Mouse (Mus musculus): ENCODE results near the gene Vars2.
A peak's percentile ranks its signal among the peaks of the same experiment; 100 is the strongest.

Vars2 gene

GRCm38 (mm10) chr17:35692368-35692767 is 25.0 kb upstream of the Vars2 start:
- no peak for DNase-seq

DNA sequence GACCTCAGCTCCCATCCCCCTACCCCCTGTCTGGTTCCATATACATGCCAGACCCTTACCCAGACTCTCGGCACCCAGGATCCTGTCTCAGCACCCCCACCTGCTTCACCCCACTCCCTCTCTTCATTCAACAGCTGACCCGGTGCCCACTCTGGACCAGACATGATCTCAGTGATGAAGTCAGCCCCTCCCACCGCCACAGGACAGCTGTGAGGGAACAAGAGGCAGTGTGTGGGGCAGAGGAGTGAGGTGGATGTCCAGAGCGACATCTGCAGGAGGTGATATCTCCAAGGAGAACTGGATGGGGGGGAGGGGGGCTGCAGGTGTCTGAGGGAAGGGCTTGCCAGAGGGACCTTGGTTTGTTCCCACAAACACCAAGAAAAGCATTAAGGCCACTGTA is 24.4 kb upstream of the Vars2 start:
- no peak for DNase-seq

- no peak for DNase-seq
Measured at GRCm38 (mm10) chr17:35689936-35690645, 22.7 kb upstream of the Vars2 start.

DNA sequence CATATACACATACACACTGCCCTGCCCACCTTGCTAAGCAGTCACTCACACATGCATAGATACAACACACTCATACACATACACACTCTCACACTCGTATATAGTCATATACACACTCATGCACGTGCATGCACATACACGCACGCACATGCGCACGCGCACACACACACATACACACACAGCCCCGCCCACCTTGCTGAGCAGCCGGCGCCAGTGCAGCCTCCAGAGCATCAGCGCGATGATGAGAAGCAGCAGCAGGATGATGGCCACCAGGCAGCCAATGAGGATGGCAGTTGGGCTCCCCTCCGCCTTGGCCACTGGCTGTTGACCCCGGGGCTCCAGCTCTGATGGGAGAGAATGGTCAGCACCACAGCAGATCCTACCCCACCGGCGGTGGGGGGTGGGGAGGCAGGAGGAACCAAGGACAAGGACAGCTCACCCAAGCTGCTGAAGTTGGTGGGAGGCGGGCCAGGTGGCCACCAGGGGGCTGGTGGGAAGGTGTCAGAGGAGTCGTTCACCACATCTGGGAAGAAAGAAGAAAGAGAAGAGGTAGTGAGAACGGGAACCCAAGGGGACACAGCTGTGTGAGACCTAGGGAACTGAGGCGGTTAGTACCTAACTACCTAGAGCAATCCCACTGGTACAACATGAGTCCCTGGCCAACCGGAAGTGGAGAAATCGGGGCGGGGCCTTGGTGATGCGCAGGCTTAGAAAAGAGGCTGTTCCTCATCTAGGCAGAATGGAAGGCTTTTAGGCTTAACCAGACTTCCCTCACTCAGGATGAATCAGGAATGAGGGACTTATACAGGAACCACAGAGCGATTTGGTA is 21.2 kb upstream of the Vars2 start:
- no peak for DNase-seq

- no peak for DNase-seq
Measured at GRCm38 (mm10) chr17:35685061-35685460, 17.7 kb upstream of the Vars2 start.

- no peak for DNase-seq
Measured at GRCm38 (mm10) chr17:35681986-35682385, 14.6 kb upstream of the Vars2 start.

- DNase-seq = no peak
Measured at GRCm38 (mm10) chr17:35680591-35680990, 13.2 kb upstream of the Vars2 start.

GRCm38 (mm10) chr17:35673416-35674035 is 6.1 kb upstream of the Vars2 start, which contains the start of gene Gtf2h4:
TSS of gene Gtf2h4 (minus strand) at chr17:35673739.
- peak; percentile 95 for DNase-seq

GRCm38 (mm10) chr17:35672527-35672926 is 5.1 kb upstream of the Vars2 start:
- DNase-seq = no peak

- DNase-seq = no peak
Measured at GRCm38 (mm10) chr17:35671846-35672245, 4.5 kb upstream of the Vars2 start.

DNA sequence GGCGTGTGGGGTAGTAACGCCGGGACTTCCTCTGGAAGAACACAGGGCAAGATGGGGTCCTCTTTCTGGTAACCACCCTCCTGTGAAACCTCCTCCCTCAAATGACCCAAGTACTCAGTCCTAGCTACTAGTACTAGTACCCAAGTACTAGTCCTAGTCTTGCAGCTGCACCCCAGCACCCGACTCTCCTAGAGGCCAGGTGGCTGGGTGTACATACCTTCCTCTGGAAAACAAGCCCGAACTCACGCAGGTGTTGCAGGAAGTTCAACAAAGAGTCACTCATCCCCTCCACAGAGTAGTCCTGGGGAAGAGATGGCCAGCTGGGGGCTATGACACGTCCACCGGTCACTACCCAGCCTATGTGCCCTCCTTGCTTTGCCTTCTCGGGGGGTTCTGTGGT is 2.3 kb upstream of the Vars2 start:
- DNase-seq = no peak

- peak; percentile 43 for DNase-seq
Measured at GRCm38 (mm10) chr17:35666851-35667256, 538 bp downstream of the Vars2 start.

DNA sequence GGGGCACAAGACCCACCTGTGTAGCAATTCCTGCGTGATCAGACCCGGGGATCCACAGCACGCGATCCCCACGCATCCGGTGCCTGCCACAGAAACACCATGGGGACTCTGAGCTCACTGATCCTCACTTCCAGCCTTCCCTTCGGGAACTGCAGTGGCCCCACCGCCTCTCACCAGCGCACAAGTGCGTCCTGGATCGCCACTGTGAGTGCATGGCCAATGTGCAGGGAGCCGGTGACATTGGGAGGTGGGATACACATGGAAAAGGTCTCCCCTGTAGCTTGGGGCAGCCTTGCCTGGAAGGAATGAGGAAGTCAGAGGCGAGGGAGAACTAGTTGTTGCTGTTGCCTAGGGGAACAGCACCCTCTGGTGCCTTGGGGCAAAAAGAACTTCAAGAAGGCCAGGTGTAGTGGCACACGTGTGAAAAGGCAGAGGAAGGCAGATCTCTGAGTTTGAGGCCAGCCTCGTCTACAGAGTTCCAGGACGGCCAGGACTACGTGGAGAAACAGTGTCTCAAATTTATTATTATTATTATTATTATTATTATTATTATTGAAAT is 1.4 kb downstream of the Vars2 start:
- peak; percentile 62 for DNase-seq

GRCm38 (mm10) chr17:35653086-35653485 is 14.3 kb downstream of the Vars2 start:
- no peak for DNase-seq

DNA sequence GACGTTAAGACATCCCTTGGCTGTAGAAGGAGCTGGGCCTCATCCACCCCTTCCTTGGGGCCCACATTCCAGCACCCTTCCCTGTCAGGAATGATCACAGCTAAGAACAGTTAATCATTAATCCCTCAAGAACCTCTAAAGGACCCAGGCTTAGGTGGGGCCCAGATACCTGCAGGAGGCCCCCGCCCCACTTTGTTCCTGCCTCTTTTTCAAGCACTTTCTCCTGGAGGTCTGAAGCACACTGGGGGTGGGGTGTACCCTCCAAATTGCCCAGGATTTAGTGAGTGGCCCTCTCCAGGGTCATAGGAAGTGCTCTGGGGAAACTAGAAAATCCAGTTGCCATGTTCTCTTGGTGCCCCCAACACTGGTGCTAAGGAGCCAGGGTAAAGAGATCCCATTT is 18.0 kb downstream of the Vars2 start:
- peak; percentile 61 for DNase-seq

DNA sequence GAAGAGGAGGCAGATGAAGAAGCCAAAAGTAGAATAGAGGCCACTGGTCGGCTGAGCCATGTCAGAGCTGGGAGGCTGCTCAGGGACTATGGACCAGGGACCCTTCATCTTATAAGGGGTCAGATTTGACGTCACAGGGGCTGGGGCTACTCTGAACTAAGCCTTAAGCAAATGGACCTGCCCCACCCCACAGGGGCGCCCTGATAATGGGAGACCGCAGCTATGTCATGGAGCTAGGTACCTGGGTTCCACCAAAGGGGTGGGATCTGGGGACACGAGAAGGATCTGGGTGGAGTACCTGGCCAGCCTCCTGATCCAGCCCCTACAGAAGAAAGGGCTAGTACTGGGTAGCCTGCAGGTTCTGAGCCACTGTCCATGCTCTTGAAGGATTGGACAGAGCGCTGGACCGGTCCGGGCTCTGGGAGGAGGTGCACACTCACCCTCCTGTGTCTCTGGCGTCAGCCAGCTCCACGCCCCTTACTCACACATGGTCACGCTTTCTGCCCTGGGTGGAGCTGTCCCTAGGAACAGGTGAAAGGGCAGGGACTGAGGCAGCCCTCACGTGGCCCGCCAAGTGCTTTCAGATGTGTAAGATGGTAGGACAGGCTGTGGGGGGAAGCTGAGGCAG is 23.7 kb downstream of the Vars2 start, which contains the start of gene Mucl3:
Gene Mucl3 (minus strand): TSS at position 87 of the 628 bp plus-strand sequence.
- no peak for DNase-seq

- no peak for DNase-seq
Measured at GRCm38 (mm10) chr17:35639352-35639751, 28.0 kb downstream of the Vars2 start.

GRCm38 (mm10) chr17:35638475-35639190 is 28.8 kb downstream of the Vars2 start:
- DNase-seq = peak; percentile 83

DNA sequence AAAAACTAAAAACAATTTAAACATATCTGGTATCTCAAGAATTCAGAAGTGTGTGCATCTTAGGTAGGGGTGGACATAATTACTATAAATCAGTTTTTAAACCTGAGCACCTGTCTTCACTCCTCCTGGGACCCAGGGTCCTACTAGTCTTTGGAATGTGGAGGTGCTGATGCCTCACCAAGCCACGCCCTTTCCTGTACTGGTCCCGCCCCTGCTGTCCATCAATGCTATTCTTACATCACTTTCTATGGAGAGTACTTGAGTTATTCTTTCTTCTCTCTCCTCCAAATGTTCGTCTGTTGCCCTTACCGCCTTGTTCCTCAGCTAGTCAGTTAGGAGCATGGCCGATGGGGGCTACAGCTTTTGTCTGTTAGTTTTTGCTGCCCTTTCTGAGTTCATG is 31.0 kb downstream of the Vars2 start:
- no peak for DNase-seq

GRCm38 (mm10) chr17:35635699-35636111 is 31.7 kb downstream of the Vars2 start:
- peak; percentile 82 for DNase-seq

DNA sequence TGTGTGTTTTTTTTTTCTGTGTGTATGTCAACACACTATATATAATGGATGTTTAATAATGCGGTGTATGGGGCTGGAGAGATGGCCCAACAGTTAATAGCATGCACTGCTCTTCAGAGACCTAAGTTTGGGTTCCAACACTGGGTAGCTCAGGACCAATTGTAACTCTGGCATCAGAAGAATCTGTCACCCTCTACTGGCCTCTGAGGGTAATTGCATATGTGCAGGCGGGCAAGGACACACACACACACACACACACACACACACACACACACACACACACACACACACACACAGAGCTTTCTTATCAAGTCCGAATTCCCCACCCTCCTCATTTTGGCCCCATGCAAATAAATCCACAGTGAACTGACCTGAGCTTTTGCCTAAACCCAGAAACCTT is 32.2 kb downstream of the Vars2 start:
- DNase-seq = no peak

DNA sequence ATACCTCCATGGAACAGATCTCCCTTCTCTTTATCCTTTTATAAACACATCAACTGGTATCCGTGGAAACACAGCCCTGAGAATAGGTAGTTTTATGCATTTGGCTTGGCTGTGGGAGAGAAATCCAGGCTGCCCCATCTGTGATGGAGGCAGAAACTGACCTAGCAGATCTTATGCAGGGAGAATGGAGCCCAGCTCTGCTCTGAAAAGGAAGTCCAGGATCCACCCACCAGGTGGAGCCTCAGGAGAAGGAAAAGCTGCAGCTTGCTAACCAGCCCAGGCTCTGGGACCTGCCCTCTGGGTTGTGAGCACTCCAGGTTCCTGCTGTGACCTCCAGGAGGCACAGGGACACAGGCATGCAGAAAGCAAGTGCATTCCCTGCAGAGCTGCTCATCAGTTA is 33.4 kb downstream of the Vars2 start:
- DNase-seq = peak; percentile 55
